ENCODE assay signal across 9 mouse cellular contexts in the genomic region with DNA sequence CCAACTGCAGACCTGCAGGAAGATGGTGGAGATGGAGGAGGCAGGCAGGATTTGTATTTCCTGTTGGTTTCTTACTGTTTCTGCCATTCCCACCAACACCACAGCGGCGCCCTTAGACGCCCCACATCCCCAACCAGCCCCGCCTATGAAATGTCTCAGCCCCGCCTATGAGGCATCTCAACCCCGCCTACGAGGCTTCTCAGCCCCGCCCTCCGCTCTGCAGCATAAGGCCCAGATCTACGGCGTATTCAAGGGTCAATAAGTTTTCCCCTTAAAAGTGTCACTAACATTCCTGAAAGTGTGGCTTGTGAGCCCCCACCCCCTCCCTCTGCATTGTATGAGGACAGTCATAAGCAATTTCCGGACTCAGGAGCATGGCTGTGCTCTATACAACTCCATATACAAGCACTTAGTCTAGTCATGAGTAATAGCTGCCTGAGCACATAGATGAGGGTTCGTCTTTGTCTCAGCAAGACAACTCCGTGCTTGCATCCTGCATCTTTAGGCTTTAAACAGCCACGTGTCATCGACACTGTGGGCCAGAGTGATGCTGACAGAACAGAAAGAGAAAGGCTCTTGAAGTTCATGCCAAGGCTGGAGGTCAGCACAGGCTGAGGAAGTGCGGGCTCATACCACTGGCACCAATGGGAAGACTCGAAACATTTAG.
DNase-seq lines count a peak whose midpoint lies in the region; ATAC-seq and TF ChIP-seq lines count a peak whose summit lies in the region.
"Had no signal": no experiment of that assay in that cellular context is flagged by ENCODE, and none has a peak within 500 bp of the region (broad histone marks: within the 10 kb centered on the region; RNA-seq: fewer than 3 reads in every experiment).

No protein-coding gene starts in this region.

- WGBS in heart, embryonic 10.5 days = 28% methylated on average over 18 of the region's 18 CpGs
- 42% methylated on average over 18 of the region's 18 CpGs for WGBS in kidney, adult 2 months
- WGBS in lung, postnatal 0 days = 16% methylated on average over 18 of the region's 18 CpGs
- 34% methylated on average over 18 of the region's 18 CpGs for WGBS in stomach, embryonic 16.5 days

- no peak overlapping the region for H3K9ac ChIP-seq in lung, postnatal 0 days (replicated peaks; ENCODE audit: low read depth)
- H3K9ac ChIP-seq in stomach, embryonic 16.5 days (ENCODE audit: low read length) = peak overlapping the region; percentile 32; the same call in 1 of the 2 replicates

- peaks cover 58% of the 10 kb centered on the region for H3K4me1 ChIP-seq in heart, embryonic 10.5 days
- no peaks in the 10 kb centered on the region for H3K4me1 ChIP-seq in kidney, adult 2 months (ENCODE audit: control insufficient read depth, insufficient read depth, low read length)
- H3K4me1 ChIP-seq in lung, postnatal 0 days (ENCODE audit: insufficient read depth, low read depth, low read length) = no peaks in the 10 kb centered on the region
- no peaks in the 10 kb centered on the region; the same call in 1 of the 2 replicates for H3K4me1 ChIP-seq in stomach, embryonic 16.5 days (ENCODE audit: control insufficient read depth, insufficient read depth, low read length)

- no peak for TF ChIP-seq POLR2A in kidney, adult 2 months (IDR thresholded peaks at IDR 0.05; ENCODE audit: low read depth, low read length)

- intact Hi-C loops in heart, postnatal 36 days (cut with DNase I) = no loop called here
- intact Hi-C loops in left cerebral cortex, postnatal 25 days (cut with DNase I) = no loop called here

- no peak for TF ChIP-seq EP300 in lung, postnatal 0 days (IDR thresholded peaks at IDR 0.05)

- H3K9me3 ChIP-seq in heart, embryonic 10.5 days = no peaks in the 10 kb centered on the region
- H3K9me3 ChIP-seq in lung, postnatal 0 days (ENCODE audit: low read length) = no peaks in the 10 kb centered on the region
- no peaks in the 10 kb centered on the region; the same call in 1 of the 2 replicates for H3K9me3 ChIP-seq in stomach, embryonic 16.5 days (replicated peaks; ENCODE audit: control insufficient read depth, low read length)

- peak overlapping the region; percentile 72 for H3K27ac ChIP-seq in heart, embryonic 10.5 days
- H3K27ac ChIP-seq in kidney, adult 2 months (ENCODE audit: insufficient read depth, low read depth, low read length) = no peak overlapping the region
- H3K27ac ChIP-seq in lung, postnatal 0 days (ENCODE audit: low read length) = no peak overlapping the region
- H3K27ac ChIP-seq in stomach, embryonic 16.5 days (ENCODE audit: low read length) = peak overlapping the region; percentile 15
- H3K27ac ChIP-seq: macrophage had no signal

- H3K36me3 ChIP-seq in heart, embryonic 10.5 days = no peaks in the 10 kb centered on the region
- H3K36me3 ChIP-seq in kidney, adult 2 months (ENCODE audit: control insufficient read depth, insufficient read depth, low read length) = no peaks in the 10 kb centered on the region
- no peaks in the 10 kb centered on the region for H3K36me3 ChIP-seq in lung, postnatal 0 days (ENCODE audit: insufficient read depth, low read length)
- no peaks in the 10 kb centered on the region for H3K36me3 ChIP-seq in stomach, embryonic 16.5 days (ENCODE audit: control insufficient read depth, insufficient read depth, low read length)

- DNase-seq in heart, embryonic 10.5 days (ENCODE audit: low spot score) = no peak
- no peak for DNase-seq in heart, postnatal 36 days
- DNase-seq in c-Kit-positive CD71-positive TER-119-negative erythroid progenitor cells, embryonic 14.5 days (ENCODE audit: low read depth) = peak; percentile 68
- peak; percentile 39 for DNase-seq in kidney, adult 2 months
- peak; percentile 64 for DNase-seq in lung, postnatal 0 days (ENCODE audit: low spot score)
- no peak for DNase-seq in left cerebral cortex, postnatal 25 days (ENCODE audit: low spot score in 2 of 2)
- DNase-seq in MN1 (ENCODE audit: low spot score) = no peak

- TF ChIP-seq CTCF in kidney, adult 2 months (conservative IDR thresholded peaks at IDR 0.05; ENCODE audit: insufficient read depth, insufficient read length, low read depth, low read length) = no peak
- TF ChIP-seq CTCF in lung, postnatal 0 days (IDR thresholded peaks at IDR 0.05) = 0 out of 2 replicates have a peak, but pooled peaks have one; percentile 13

- H3K4me3 ChIP-seq in heart, embryonic 10.5 days = peak overlapping the region; percentile 22; the same call in 1 of the 2 replicates
- H3K4me3 ChIP-seq in kidney, adult 2 months (ENCODE audit: insufficient read depth, low read depth, low read length) = no peak overlapping the region
- H3K4me3 ChIP-seq in lung, postnatal 0 days (ENCODE audit: low read depth, low read length) = no peak overlapping the region
- H3K4me3 ChIP-seq in stomach, embryonic 16.5 days (replicated peaks; ENCODE audit: low read length) = peak overlapping the region; percentile 12; the same call in 1 of the 2 replicates

- no peak overlapping the region for H3K4me2 ChIP-seq in lung, postnatal 0 days (replicated peaks; ENCODE audit: low read depth, low read length)
- H3K4me2 ChIP-seq in stomach, embryonic 16.5 days (ENCODE audit: low read depth, low read length) = peak overlapping the region; percentile 29

- ATAC-seq in lung, postnatal 0 days = peak; percentile 87
- peak; percentile 72; the same call in 1 of the 2 replicates for ATAC-seq in stomach, embryonic 16.5 days (ENCODE audit: insufficient read depth, low FRiP score)

- H3K27me3 ChIP-seq in heart, embryonic 10.5 days (ENCODE audit: insufficient read depth, poor library complexity, severe bottlenecking) = peaks cover 13% of the 10 kb centered on the region
- H3K27me3 ChIP-seq in kidney, adult 2 months (replicated peaks; ENCODE audit: control insufficient read depth, insufficient read depth, low read length) = no peaks in the 10 kb centered on the region
- no peaks in the 10 kb centered on the region for H3K27me3 ChIP-seq in lung, postnatal 0 days (replicated peaks; ENCODE audit: insufficient read depth, low read length)
- no peaks in the 10 kb centered on the region for H3K27me3 ChIP-seq in stomach, embryonic 16.5 days (ENCODE audit: control insufficient read depth, insufficient read depth, low read length)

Comparison
In these comparisons a context has a peak if more than half of its experiments do, and no peak if none do; other contexts are left out.
1. DNase-seq: peak in c-Kit-positive CD71-positive TER-119-negative erythroid progenitor cells, embryonic 14.5 days (single experiment), kidney, adult 2 months (single experiment) and lung, postnatal 0 days (single experiment); none in heart, embryonic 10.5 days (single experiment), heart, postnatal 36 days (0 of 2), left cerebral cortex, postnatal 25 days (0 of 2) and MN1 (single experiment).
2. H3K27ac ChIP-seq: peak in heart, embryonic 10.5 days (single experiment) and stomach, embryonic 16.5 days (single experiment); none in kidney, adult 2 months (single experiment) and lung, postnatal 0 days (single experiment).
3. H3K4me3 ChIP-seq: peak in heart, embryonic 10.5 days (single experiment) and stomach, embryonic 16.5 days (single experiment); none in kidney, adult 2 months (single experiment) and lung, postnatal 0 days (single experiment).